Mouse (Mus musculus): ENCODE data around the gene Golga4.

- TF ChIP-seq CTCF (conservative IDR thresholded peaks at IDR 0.05; ENCODE audit: insufficient read depth, insufficient read length, low read depth, low read length) (no peak), POLR2A (IDR thresholded peaks at IDR 0.05; ENCODE audit: low read depth, low read length) (no peak)
Measured at GRCm38 (mm10) chr9:118574911-118575310, 68.8 kb downstream of the Golga4 start.

Data from kidney, adult 2 months (tissue).